Mouse (Mus musculus) layer of hippocampus, adult 8-10 months (tissue): Measurements from ENCODE around the gene Gm20795. TPM values are rescaled to one million over a fixed set of nuclear protein-coding genes. Genes with fewer than 3 reads are reported as not detected.
"Not testable (repeated sequence)": the region's sequence is repeated elsewhere in the genome, so short reads cannot be mapped to it uniquely, and the experiment has no call there.

ENCODE experiments used
- DNase-seq, 2 experiments: peaks; one replicate each; pipeline ENCODE4 v3.0.0; 2022; ENCODE audit warnings: low spot score in 2 of 2
- total RNA-seq, 4 experiments: library from RNA; stranded (reverse); gene quantifications; 2 replicates each; pipeline ENCODE4 v1.2.4; 2022

Gm20795 gene
- not detected for total RNA-seq

GRCm38 (mm10) chrY:40804614-40805013, at the start of gene Gm20795:
Gene Gm20795 (plus strand): TSS chrY:40804914.
- DNase-seq = not testable (repeated sequence)

DNA sequence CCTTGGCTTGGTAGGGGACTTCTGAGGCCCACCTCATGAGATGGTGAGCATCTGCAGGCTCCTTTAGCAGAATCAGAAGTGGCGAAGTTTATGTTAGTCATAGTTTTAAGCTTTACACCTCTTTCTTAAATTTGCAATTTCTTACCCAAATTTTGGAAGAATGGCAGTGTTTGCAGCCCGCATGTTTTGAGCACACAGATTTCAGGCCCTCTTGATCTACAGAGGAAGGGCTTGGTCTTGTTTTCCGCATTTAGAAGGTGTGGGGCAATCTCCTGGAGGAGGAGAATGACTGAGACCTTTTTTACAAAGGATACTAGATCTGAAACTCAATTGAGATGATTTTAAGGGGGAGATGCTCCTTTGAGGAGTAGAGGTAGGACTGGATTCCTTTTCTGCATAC, 29.0 kb upstream of the Gm20795 start, which contains the start of gene Gm21797:
Gene Gm21797 (minus strand): TSS at position 101 of the 400 bp plus-strand sequence.
- DNase-seq = not testable (repeated sequence)

Other genes starting within 250 kb of the Gm20795 start
- gene Gm21852, start 152.9 kb upstream of the Gm20795 start, total RNA-seq = not detected
- not detected for gene Gm21797, start 29.1 kb upstream of the Gm20795 start, total RNA-seq